Mouse (Mus musculus) gastrocnemius, postnatal 10 days (tissue): ENCODE results near the gene Macrod2. TPM values are rescaled to one million over a fixed set of nuclear protein-coding genes. Genes with fewer than 3 reads are reported as not detected.

Experiments
- DNase-seq: peaks from one replicate; pipeline ENCODE4 v3.0.0; 2021; ENCODE audit warnings: mixed read lengths
- total RNA-seq, 2 experiments: library from RNA; stranded (reverse); gene quantifications; 2 replicates each; pipeline ENCODE4 v1.2.3; 2021

The Macrod2 gene
- total RNA-seq, 2 experiments from 2014 or later: 16.6 to 17.4 TPM

- no peak for DNase-seq
Measured at GRCm38 (mm10) chr2:142362888-142363287, 1967.8 kb downstream of the Macrod2 start.

- DNase-seq: no peak
Measured at GRCm38 (mm10) chr2:142373978-142374377, 1978.9 kb downstream of the Macrod2 start.

GRCm38 (mm10) chr2:142380563-142380962, 1985.5 kb downstream of the Macrod2 start:
- no peak for DNase-seq

GRCm38 (mm10) chr2:142381081-142381579, 1986.0 kb downstream of the Macrod2 start:
- no peak for DNase-seq

GRCm38 (mm10) chr2:142393546-142393945, 1998.4 kb downstream of the Macrod2 start:
- DNase-seq: no peak

- no peak for DNase-seq
Measured at GRCm38 (mm10) chr2:142399490-142399889, 2004.4 kb downstream of the Macrod2 start.

GRCm38 (mm10) chr2:142400781-142401180, 2005.7 kb downstream of the Macrod2 start:
- DNase-seq: no peak

- no peak for DNase-seq
Measured at GRCm38 (mm10) chr2:142401359-142401758, 2006.2 kb downstream of the Macrod2 start.

GRCm38 (mm10) chr2:142403394-142403793, 2008.3 kb downstream of the Macrod2 start:
- DNase-seq: no peak

- no peak for DNase-seq
Measured at GRCm38 (mm10) chr2:142404321-142404720, 2009.2 kb downstream of the Macrod2 start.

- DNase-seq: no peak
Measured at GRCm38 (mm10) chr2:142407341-142407740, 2012.2 kb downstream of the Macrod2 start.

- no peak for DNase-seq
Measured at GRCm38 (mm10) chr2:142410124-142410523, 2015.0 kb downstream of the Macrod2 start.

- DNase-seq: no peak
Measured at GRCm38 (mm10) chr2:142433126-142433525, 2038.0 kb downstream of the Macrod2 start.

- DNase-seq: no peak
Measured at GRCm38 (mm10) chr2:142434731-142435130, 2039.6 kb downstream of the Macrod2 start.

GRCm38 (mm10) chr2:142437606-142438461, 2042.7 kb downstream of the Macrod2 start:
- DNase-seq: peak; percentile 73

Other genes starting within 250 kb of the Macrod2 start
- gene Gm17374, start 243.3 kb upstream of the Macrod2 start, total RNA-seq: not detected
- 10 to 100 TPM; 13.7 to 16.7 TPM for gene Esf1, start 224.7 kb upstream of the Macrod2 start, total RNA-seq
- 10 to 100 TPM; 25.2 to 26.7 TPM for gene Ndufaf5, start 224.7 kb upstream of the Macrod2 start, total RNA-seq
- gene Sel1l2, start 5.6 kb upstream of the Macrod2 start, total RNA-seq: under 1 TPM; 0.09 to 0.27 TPM